Mouse (Mus musculus) hindbrain, embryonic 11.5 days (tissue): ENCODE measurements around the gene Mga. TPM values are rescaled to one million over a fixed set of nuclear protein-coding genes. Genes with fewer than 3 reads are reported as not detected.
A peak's percentile ranks its signal among the peaks of the same experiment; 100 is the strongest.

Experiments used
- ATAC-seq: fragments of 200-750 bp; cut with Nextera tagmentation; 2 replicates; pipeline ENCODE4 v1.8.0; 2017; ENCODE audit warnings: mild to moderate bottlenecking, moderate TSS enrichment, moderate library complexity; ENCODE audit not compliant: low FRiP score
- DNase-seq: peaks from one replicate; pipeline ENCODE4 v3.0.0-alpha.2; 2015; ENCODE audit warnings: low spot score
- H3K27ac ChIP-seq: fragments of 300-500 bp; sonication (generic); 2 replicates; pipeline ENCODE4 v1.5.1; 2014; ENCODE audit warnings: mild to moderate bottlenecking, low read depth, low read length
- H3K27me3 ChIP-seq: fragments of 300-500 bp; sonication (generic); 2 replicates; pipeline ENCODE4 v1.6.1; 2014; ENCODE audit warnings: mild to moderate bottlenecking, low read length, moderate library complexity, mixed read lengths; ENCODE audit not compliant: control insufficient read depth, insufficient read depth
- H3K36me3 ChIP-seq: fragments of 300-500 bp; sonication (generic); 2 replicates; pipeline ENCODE4 v1.6.1; 2014; ENCODE audit warnings: mild to moderate bottlenecking, low read length, moderate library complexity, mixed read lengths; ENCODE audit not compliant: control insufficient read depth, insufficient read depth
- H3K4me1 ChIP-seq: fragments of 300-500 bp; sonication (generic); replicated peaks from 2 replicates; pipeline ENCODE4 v1.6.1; 2014; ENCODE audit warnings: low read length, mixed read lengths; ENCODE audit not compliant: control insufficient read depth, insufficient read depth
- H3K4me2 ChIP-seq: fragments of 300-500 bp; sonication (generic); replicated peaks from 2 replicates; pipeline ENCODE4 v1.6.1; 2014; ENCODE audit warnings: mild to moderate bottlenecking, low read depth, low read length
- H3K4me3 ChIP-seq: fragments of 300-500 bp; sonication (generic); 2 replicates; pipeline ENCODE4 v1.5.1; 2014; ENCODE audit warnings: low read depth, low read length
- H3K9ac ChIP-seq: fragments of 300-500 bp; sonication (generic); 2 replicates; pipeline ENCODE4 v1.6.1; 2014; ENCODE audit warnings: low read depth, low read length
- H3K9me3 ChIP-seq: fragments of 300-500 bp; sonication (generic); 2 replicates; pipeline ENCODE4 v1.6.1; 2016; ENCODE audit warnings: low read length; ENCODE audit not compliant: control insufficient read depth
- WGBS: fragments of 180-500 bp; shearing (Covaris S2); extraction: QIAGEN DNeasy Blood & Tissue Kit; methylation state at CpG from one replicate; pipeline ENCODE4 v1.1.7; 2014; 5-methylcytosine and 5-hydroxymethylcytosine counted together
- polyA plus RNA-seq: library from polyadenylated mRNA; unstranded; fragments of >200 nt; fragmentation: Nextera tagmentation; extraction: Ambion mirVana; gene quantifications from 2 replicates; pipeline ENCODE4 v1.2.1, GENCODE M21; 2014

Gene Mga
- polyA plus RNA-seq, result 31.4 and 43.8 TPM in 2 replicates

DNA sequence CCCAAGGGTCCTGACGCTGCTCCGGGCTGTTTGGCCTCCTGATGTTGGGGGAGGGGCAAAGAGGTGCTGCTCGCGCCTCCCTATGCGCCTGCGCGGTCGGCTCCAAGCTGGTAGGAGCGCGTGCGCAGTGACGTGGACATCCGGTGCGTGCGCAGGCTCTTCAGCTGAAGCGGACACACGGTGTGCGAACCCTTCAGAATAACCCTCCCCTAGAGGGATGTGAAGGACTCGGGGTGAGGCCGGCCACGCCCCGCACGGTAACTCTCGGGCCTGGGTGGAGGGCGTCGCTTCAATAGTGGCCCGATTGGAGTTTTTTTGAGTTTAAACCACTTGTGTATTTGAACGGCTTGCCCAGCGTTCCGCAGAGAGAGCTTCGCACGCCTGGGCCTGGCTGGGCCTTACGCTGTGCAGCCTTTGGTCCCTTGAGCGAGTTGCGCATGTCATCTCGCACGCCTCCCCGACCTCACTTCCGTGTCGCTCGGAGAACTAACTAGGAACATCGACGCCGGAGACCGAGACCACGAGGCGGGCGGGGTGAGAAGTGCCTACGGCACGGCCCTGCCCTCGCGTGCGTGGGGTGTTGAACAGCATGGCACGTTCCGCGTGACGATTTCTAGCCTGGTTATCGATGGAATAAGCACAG, at the start of gene Mga:
Gene Mga (plus strand): TSS at position 139 of the 643 bp plus-strand sequence.
- Histone ChIP-seq H3K4me1 (peaks cover 3% of the 10 kb centered on the region), H3K4me3 (peak within 1 kb of the TSS; percentile 54), H3K36me3 (no peaks in the 10 kb centered on the region), H3K9me3 (no peaks in the 10 kb centered on the region), H3K27ac (peak within 1 kb of the TSS; percentile 79), H3K9ac (peak within 1 kb of the TSS; percentile 51), H3K4me2 (peak within 1 kb of the TSS; percentile 85), H3K27me3 (no peaks in the 10 kb centered on the region)
- ATAC-seq (peak; percentile 97), DNase-seq (peak; percentile 100)
- under 1% methylated on average over 58 of the region's 58 CpGs for WGBS

GRCm38 (mm10) chr2:119853811-119854210, 43.2 kb upstream of the Mga start:
- Histone ChIP-seq H3K27me3 (no peaks in the 10 kb centered on the region), H3K9ac (no peak overlapping the region), H3K4me3 (no peak overlapping the region), H3K36me3 (no peaks in the 10 kb centered on the region), H3K9me3 (no peaks in the 10 kb centered on the region), H3K4me2 (no peak overlapping the region), H3K27ac (no peak overlapping the region), H3K4me1 (no peaks in the 10 kb centered on the region)
- DNase-seq (no peak), ATAC-seq (no peak)
- WGBS, result 93% methylated on average over 4 of the region's 4 CpGs

- Histone ChIP-seq H3K4me2 (no peak overlapping the region), H3K36me3 (no peaks in the 10 kb centered on the region), H3K9me3 (no peaks in the 10 kb centered on the region), H3K9ac (no peak overlapping the region), H3K4me1 (no peaks in the 10 kb centered on the region), H3K27ac (no peak overlapping the region), H3K4me3 (no peak overlapping the region), H3K27me3 (no peaks in the 10 kb centered on the region)
- WGBS, result 63% methylated on average over 6 of the region's 6 CpGs
- DNase-seq (no peak), ATAC-seq (no peak)
Measured at GRCm38 (mm10) chr2:119855310-119855850, 41.6 kb upstream of the Mga start.

GRCm38 (mm10) chr2:119857341-119857740, 39.7 kb upstream of the Mga start:
- DNase-seq, result no peak
- 81% methylated on average over 2 of the region's 2 CpGs for WGBS
- Histone ChIP-seq H3K36me3 (no peaks in the 10 kb centered on the region), H3K27ac (no peak overlapping the region), H3K4me1 (no peaks in the 10 kb centered on the region), H3K4me2 (no peak overlapping the region), H3K27me3 (no peaks in the 10 kb centered on the region), H3K9ac (no peak overlapping the region), H3K9me3 (no peaks in the 10 kb centered on the region), H3K4me3 (no peak overlapping the region)
- no peak for ATAC-seq

GRCm38 (mm10) chr2:119864484-119864883, 32.5 kb upstream of the Mga start:
- Histone ChIP-seq H3K27me3 (no peaks in the 10 kb centered on the region), H3K4me1 (no peaks in the 10 kb centered on the region), H3K36me3 (no peaks in the 10 kb centered on the region), H3K9me3 (no peaks in the 10 kb centered on the region), H3K4me3 (no peak overlapping the region), H3K27ac (no peak overlapping the region), H3K4me2 (no peak overlapping the region), H3K9ac (no peak overlapping the region)
- WGBS, result 81% methylated on average over 4 of the region's 4 CpGs
- DNase-seq (no peak), ATAC-seq (no peak)

DNA sequence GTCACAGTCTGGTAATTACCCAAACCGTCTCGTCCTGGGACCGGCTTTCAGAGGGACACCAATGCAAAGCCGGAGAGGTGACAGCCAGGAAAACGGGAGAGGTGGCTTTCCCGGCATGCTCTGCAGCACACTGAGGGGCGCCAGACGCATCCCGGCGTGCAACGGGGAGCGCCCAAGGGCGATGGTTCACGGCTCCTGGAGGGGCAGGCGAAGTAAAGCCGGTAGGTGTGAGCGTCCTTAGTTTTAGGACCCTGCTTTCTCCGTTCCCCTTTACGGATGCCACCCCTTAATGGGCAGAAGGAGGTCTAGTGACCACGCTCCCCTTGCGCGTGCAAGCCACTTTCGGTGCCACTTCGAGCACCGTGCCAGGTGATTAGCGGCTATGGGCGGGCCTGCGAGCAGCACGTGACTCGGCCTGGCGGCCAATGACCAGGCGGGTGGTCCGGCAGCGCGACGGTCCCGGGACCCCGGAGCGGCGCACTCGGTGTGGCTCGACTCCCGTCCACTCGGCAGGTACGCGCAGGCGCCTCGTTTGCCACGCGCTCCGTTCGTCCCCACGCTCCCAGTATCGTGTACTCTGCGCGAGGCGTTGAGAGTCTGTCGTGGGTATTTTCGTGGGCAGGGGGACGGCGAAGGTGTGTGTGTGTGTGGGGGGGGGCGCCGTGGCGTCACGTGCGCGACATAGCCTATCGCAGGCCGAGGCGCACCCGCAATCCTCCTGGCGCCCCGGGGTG, 24.5 kb upstream of the Mga start:
- Histone ChIP-seq H3K36me3 (no peaks in the 10 kb centered on the region), H3K4me3 (peak overlapping the region; percentile 45), H3K9ac (peak overlapping the region; percentile 69), H3K27ac (peak overlapping the region; percentile 30; the same call in 1 of the 2 replicates), H3K4me1 (no peaks in the 10 kb centered on the region), H3K9me3 (no peaks in the 10 kb centered on the region), H3K4me2 (peak overlapping the region; percentile 92), H3K27me3 (no peaks in the 10 kb centered on the region)
- 1% methylated on average over 65 of the region's 73 CpGs for WGBS
- DNase-seq, result peak; percentile 78
- peak; percentile 91 for ATAC-seq

- H3K4me3 ChIP-seq, result peak overlapping the region; percentile 45
- 0 out of 2 replicates have a peak overlapping the region, but pooled peaks have one; percentile 30 for H3K27ac ChIP-seq
- DNase-seq (peak; percentile 86), ATAC-seq (peak; percentile 91)
- H3K4me1 ChIP-seq, result no peaks in the 10 kb centered on the region
- no peaks in the 10 kb centered on the region for H3K9me3 ChIP-seq
- H3K36me3 ChIP-seq, result no peaks in the 10 kb centered on the region
- H3K4me2 ChIP-seq, result peak overlapping the region; percentile 92
- peak overlapping the region; percentile 69 for H3K9ac ChIP-seq
- WGBS, result 1% methylated on average over 29 of the region's 39 CpGs
- H3K27me3 ChIP-seq, result no peaks in the 10 kb centered on the region
Measured at GRCm38 (mm10) chr2:119873105-119873464, 23.9 kb upstream of the Mga start.

DNA sequence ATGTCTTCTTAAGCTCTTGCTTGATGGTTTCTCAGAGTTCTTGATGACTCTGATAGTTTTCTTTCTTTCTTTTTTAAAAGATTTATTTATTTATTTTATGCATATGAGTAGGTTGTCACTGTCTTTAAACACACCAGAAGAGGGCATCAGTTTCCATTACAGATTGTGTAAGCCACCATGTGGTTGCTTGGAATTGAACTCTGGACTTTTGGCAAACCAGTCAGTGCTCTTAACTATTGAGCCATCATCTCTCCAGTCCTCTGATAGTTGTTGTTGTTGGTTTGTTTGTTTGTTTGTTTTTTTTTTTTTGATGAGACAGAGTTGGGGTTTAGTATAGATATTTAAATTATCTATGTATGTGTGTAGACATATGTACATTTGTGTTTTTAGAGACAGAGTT, 21.0 kb upstream of the Mga start:
- no peak overlapping the region for H3K9ac ChIP-seq
- no peaks in the 10 kb centered on the region for H3K36me3 ChIP-seq
- ATAC-seq (no peak), DNase-seq (no peak)
- no peaks in the 10 kb centered on the region for H3K9me3 ChIP-seq
- no peak overlapping the region for H3K27ac ChIP-seq
- no peaks in the 10 kb centered on the region for H3K4me1 ChIP-seq
- H3K27me3 ChIP-seq, result no peaks in the 10 kb centered on the region
- no peak overlapping the region for H3K4me2 ChIP-seq
- no peak overlapping the region for H3K4me3 ChIP-seq
